Mouse (Mus musculus): Measurements from ENCODE around the gene Nav2. TPM values are rescaled to one million over a fixed set of nuclear protein-coding genes. Genes with fewer than 3 reads are reported as not detected.
A peak's percentile ranks its signal among the peaks of the same experiment; 100 is the strongest.

Gene Nav2
- total RNA-seq, 2 experiments from 2014 or later: 103 to 107 TPM

GRCm38 (mm10) chr7:49526101-49526499 is 617.6 kb downstream of the Nav2 start:
- no peak for DNase-seq (ENCODE audit: low spot score in 2 of 2)

DNA sequence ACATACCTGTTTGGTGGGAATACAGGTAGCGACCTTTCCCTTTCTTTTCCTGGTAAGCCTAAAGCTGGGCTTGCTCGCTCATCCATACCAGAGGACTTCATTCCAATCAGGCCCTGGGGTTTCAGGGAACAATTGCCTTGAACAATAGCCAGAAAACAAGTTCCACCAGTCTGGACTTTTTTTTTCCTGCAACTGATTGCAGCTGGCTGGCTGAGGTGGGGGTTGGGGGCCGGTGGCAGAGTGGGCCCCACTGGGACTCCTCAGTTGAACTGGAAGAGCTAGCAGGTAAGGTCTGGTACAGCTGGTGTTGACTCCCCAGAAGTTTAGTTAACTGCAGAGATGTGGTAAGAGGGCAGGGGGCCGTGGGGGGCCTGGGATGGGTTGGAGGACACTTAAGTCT is 619.0 kb downstream of the Nav2 start:
- DNase-seq (ENCODE audit: low spot score in 2 of 2): no peak

- DNase-seq (ENCODE audit: low spot score in 2 of 2): no peak
Observed at GRCm38 (mm10) chr7:49527925-49528324, 619.4 kb downstream of the Nav2 start.

DNA sequence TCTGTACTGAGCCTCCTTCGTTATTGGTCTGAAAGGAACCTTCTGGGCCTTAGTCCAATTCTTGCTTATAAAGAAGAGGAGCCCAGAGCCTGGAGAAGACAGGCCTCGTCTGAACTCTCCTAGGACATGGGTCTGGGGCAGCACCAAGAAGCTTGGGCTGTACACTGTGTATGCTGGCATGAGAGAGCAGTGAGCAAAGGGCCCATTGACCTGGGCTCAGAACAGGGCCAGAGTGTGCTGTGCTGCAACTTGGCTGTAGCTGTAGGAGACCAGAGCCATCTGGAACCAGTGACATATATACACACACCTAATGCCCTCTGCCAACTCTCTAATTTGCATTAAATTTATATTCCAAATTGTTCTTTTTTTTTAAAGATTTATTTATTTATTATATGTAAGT is 621.0 kb downstream of the Nav2 start:
- peak in 1 of 2 experiments; percentile 47 for DNase-seq (ENCODE audit: low spot score in 2 of 2)

GRCm38 (mm10) chr7:49533571-49533970 is 625.1 kb downstream of the Nav2 start:
- DNase-seq (ENCODE audit: low spot score in 2 of 2): no peak

- DNase-seq (ENCODE audit: low spot score in 2 of 2): no peak
Observed at GRCm38 (mm10) chr7:49534208-49534607, 625.7 kb downstream of the Nav2 start.

DNA sequence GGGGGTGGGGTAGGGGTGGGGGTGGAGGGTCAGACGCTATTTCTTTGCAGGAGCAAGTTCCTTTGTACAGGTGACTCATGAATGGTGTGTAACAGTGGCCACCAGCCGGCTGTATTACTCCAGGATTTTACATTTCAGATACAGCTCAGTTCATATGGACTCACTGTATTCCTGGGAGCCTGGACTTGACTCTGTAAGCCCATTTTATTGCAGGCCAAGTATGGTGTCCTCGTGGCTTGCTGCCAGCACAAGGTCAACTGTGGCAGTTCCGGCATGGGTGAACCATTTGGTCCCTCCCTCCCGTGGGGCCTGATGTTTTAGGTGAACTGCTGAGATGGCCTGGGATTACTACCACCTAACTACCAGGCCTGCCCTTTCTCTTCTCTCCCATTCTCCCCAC is 629.8 kb downstream of the Nav2 start:
- no peak for DNase-seq (ENCODE audit: low spot score in 2 of 2)

- DNase-seq (ENCODE audit: low spot score in 2 of 2): no peak
Observed at GRCm38 (mm10) chr7:49540181-49540580, 631.7 kb downstream of the Nav2 start.

DNA sequence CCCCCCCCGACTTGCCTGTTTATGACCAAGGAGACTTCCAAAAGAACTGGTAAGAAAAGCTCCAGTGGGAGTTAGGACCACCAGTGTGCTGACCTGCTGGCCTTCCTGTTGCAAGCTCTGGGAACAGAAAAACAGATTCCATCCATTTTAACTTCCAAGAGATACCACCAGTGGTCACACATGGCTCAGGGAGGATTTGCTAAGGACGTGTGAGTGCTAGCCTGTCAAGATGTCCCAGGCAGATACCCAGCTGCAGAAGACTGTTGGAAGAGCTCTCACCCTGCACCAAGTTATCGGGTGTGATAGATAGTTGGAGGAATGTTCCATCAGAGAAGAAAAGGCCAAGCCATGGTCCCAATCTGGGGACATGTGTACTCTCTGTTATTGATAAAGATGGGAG is 633.6 kb downstream of the Nav2 start:
- DNase-seq (ENCODE audit: low spot score in 2 of 2): no peak

DNA sequence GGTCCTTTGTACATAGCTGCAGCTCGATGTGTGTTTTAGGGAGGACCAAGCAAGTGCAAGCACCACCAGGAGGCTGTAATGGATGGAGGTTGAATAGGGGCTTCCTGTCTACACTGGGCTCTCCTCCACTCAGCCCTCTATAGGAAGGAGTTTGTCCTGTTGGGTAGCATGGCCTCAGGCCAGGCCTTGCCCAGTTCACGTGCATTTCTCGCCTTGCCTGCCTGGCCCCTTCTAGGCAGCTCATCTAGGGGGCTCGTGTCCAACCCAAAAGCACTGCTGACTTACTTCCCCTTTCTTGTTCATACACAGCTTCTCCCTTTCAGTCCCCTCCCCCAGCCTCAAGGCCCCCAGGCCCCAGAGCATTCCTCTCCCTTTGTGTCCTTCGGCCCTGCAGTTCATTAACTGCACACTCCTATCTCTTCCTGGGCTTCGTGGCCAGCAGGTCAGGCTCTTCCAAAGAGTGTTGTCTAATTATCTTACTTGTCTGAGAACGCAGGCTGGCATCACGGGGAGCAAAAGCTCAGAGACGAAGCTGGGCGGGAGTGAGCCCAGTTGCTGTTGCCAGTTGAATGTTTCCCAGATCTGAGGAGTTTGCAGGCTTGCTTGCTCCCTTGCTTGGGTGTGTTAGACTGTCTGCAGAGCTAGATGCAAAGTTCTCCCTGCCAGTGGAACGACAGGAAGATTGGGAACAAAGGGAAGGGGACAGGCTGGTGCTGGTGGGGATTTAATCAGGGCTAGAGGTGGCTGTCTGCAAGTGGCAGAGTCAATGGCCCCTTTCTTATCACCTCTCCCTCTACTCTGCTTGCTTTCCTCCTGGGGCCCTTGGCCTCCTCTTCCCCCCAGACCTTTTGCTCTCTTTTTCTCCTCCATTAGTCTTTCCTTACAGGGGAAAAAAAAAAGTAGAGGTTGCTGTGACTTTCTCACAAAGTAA is 636.5 kb downstream of the Nav2 start:
- DNase-seq (ENCODE audit: low spot score in 2 of 2): peak in 1 of 2 experiments; percentile 49

- no peak for DNase-seq (ENCODE audit: low spot score in 2 of 2)
Observed at GRCm38 (mm10) chr7:49545706-49546097, 637.2 kb downstream of the Nav2 start.

- DNase-seq (ENCODE audit: low spot score in 2 of 2): no peak
Observed at GRCm38 (mm10) chr7:49548397-49548796, 639.9 kb downstream of the Nav2 start.

DNA sequence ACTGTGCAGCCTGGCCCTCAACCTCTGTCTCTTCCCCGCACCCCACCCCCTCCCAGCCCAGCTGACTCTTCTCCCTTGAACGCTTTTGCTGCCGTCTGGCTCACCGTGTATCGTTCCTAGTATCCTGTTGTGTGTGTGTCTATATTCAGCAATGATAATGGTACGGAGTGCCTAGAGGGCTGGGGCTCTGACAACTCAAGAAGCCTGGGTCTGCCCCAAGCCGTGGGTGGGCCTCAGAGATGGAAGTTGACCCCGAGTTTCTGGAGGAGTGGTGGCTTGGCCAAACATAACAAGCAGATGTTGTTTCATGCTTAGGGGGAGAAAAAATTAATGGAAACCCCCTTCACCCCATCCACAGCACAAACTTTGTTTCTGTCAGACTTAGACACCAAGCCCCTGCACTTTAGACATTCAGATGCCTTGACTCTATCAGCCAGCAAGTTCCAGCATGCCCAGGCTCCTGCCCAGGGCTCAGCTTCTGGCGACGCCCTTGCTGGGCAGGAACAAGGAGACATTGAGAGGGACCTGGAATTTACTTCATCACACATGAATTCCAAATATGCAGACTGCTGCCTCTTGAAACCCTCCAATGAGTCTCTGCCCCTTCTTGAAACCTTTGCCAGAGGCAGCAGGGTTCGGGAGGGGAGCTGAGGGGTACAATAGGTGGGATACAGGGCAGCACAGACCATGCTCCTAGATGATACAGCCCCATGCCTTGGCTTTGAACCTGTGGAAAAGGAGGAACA is 644.9 kb downstream of the Nav2 start:
- no peak for DNase-seq (ENCODE audit: low spot score in 2 of 2)

DNA sequence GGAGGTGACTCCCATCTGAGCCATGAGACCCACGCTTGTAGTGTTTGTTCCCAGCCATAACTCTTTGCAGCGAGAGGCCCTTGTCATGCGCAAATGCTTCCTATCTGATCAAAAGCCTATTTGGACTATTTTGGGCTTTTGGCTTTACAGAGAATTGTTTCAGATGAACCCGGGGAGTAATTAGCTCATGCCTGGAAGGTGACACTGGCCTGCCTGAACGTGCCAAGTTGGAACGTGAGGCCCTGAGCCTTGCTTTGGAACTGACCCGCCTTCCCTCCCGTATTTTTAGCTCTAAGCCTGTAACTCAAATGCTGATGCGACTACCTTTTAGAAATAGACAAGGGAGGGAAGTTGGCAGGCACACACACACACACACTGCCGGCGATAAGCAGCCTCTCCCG is 649.7 kb downstream of the Nav2 start:
- no peak for DNase-seq (ENCODE audit: low spot score in 2 of 2)

DNA sequence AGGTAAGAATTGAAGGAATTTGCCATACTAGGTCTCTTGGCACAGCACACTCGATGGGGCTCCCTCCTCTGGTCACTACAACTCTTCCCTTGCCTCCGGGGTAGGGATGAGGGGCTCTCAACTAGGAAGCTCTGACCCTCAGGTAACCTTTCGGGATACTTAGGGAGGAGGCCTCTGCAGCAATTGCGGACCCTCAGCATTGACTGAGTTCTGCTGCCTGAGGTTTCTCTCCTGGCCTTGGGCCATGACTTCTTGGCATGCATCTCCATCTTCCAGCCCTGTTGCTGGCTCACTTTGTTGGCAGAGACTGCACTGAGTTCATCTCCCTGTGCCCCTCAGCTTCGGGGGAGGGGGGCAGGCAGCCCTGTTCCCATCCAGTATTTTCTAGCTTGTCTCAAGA is 650.4 kb downstream of the Nav2 start:
- no peak for DNase-seq (ENCODE audit: low spot score in 2 of 2)

- no peak for DNase-seq (ENCODE audit: low spot score in 2 of 2)
Observed at GRCm38 (mm10) chr7:49560012-49560411, 651.5 kb downstream of the Nav2 start.

DNA sequence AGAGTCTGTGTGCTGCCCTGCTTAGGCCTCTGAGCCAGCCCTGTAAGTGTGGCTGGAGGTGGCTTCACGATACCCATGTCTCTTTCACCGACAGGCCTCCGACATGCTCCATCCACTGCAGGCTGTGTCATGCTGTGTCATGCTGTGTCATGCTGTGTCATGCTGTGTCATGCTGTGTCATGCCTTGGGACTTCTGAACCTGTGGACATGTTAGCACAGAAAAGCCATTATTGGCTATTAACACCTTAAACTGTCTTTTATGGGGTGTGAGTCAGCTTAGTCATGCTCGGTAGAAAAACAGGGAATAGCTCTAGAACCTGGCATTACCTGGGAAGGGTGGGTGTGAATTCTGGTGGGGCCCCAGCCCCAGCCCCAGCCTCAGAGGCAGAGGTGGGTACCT is 653.9 kb downstream of the Nav2 start:
- no peak for DNase-seq (ENCODE audit: low spot score in 2 of 2)

- no peak for DNase-seq (ENCODE audit: low spot score in 2 of 2)
Observed at GRCm38 (mm10) chr7:49562851-49563250, 654.3 kb downstream of the Nav2 start.

DNA sequence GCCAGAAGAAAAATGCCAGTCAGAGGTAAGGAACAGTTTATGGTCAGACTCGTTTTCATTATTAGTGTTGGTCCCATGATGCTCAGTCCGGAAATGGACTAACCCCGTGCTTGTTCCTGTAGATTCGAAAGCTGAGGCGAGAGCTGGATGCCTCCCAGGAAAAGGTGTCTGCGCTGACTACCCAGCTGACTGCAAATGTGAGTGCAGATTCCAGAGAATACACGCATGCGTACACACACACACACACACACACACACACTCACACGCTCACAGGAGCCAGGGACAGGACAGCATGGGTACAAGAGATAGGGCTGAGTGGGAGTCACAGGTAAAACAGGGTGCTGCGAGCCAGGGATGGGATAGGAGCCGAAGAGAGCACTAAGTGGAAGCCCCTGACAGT is 656.6 kb downstream of the Nav2 start:
- no peak for DNase-seq (ENCODE audit: low spot score in 2 of 2)

GRCm38 (mm10) chr7:49565798-49566197 is 657.3 kb downstream of the Nav2 start:
- DNase-seq (ENCODE audit: low spot score in 2 of 2): no peak

DNA sequence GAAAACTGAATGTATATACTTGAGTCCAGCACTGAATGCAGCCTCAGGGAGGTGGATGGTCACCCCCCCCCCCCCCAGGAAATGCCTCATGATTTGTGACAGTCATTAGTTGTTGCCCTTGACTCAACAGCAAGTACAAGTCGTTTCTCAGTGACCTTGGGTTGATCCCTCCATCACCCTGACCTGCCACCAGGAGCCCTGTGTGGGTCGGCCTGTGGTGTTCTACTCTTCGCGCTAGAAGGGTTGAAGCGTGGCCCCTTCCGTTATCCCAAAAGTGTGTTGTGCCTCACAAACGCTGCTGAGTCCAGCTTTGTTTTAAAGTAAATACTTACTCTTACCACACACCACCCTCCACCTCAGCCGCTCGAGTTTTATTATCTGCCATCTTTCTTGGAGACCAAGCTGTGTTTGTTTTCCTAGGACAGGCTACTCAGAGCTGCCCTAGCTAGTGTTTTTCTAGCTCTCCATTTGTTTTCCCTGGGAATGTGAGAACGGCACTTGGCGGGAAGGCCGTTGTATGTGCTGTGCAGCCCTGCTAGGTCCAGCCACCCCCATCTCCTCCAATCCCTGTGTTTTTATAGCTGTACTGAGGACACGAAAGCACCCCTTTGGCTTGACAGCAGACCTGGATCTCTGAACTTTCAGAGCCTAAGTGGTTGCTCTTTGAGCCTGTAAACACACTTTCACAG is 659.0 kb downstream of the Nav2 start:
- DNase-seq (ENCODE audit: low spot score in 2 of 2): no peak

DNA sequence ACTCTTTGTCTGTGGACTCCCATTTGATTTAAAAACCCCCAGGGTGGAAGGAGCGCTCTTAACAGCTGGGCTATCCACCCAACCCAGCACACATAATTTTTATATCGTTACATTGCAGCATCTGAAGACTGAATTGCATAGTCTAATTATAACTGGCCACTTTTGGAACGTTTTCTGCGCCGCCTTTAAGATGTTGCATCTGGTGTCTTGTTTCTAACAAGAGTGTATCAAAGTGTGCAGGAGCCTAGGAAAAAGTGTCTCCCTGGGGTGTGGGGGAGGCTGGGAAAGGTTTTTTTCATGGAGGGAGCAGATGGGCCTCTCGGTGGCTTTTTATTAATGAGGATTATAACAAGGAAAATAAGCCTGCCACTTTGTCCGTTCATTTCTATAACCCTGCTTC is 661.1 kb downstream of the Nav2 start:
- DNase-seq (ENCODE audit: low spot score in 2 of 2): peak in 1 of 2 experiments; percentile 55
